Mouse (Mus musculus) kidney, embryonic 16.5 days (tissue): Measurements from ENCODE around the gene Bcl2l1. TPM values are rescaled to one million over a fixed set of nuclear protein-coding genes. Genes with fewer than 3 reads are reported as not detected.
A peak's percentile ranks its signal among the peaks of the same experiment; 100 is the strongest.

Experiments
- ATAC-seq: fragments of 200-750 bp; cut with Nextera tagmentation; 2 replicates; pipeline ENCODE4 v1.8.0; 2017; ENCODE audit warnings: moderate TSS enrichment; ENCODE audit not compliant: low FRiP score, low TSS enrichment
- H3K27ac ChIP-seq: fragments of 300-500 bp; sonication (generic); 2 replicates; pipeline ENCODE4 v1.5.1; 2014; ENCODE audit warnings: low read length
- H3K27me3 ChIP-seq: fragments of 300-500 bp; sonication (generic); 2 replicates; pipeline ENCODE4 v1.6.1; 2014; ENCODE audit warnings: low read length, control low read depth, mixed read lengths; ENCODE audit not compliant: insufficient read depth
- H3K36me3 ChIP-seq: fragments of 300-500 bp; sonication (generic); 2 replicates; pipeline ENCODE4 v1.6.1; 2014; ENCODE audit warnings: low read length, control low read depth, mixed read lengths; ENCODE audit not compliant: insufficient read depth
- H3K4me1 ChIP-seq: fragments of 300-500 bp; sonication (generic); 2 replicates; pipeline ENCODE4 v1.6.1; 2014; ENCODE audit warnings: low read length, control low read depth, mixed read lengths; ENCODE audit not compliant: insufficient read depth
- H3K4me2 ChIP-seq: fragments of 300-500 bp; sonication (generic); replicated peaks from 2 replicates; pipeline ENCODE4 v1.6.1; 2014; ENCODE audit warnings: low read depth, low read length
- H3K4me3 ChIP-seq: fragments of 300-500 bp; sonication (generic); 2 replicates; pipeline ENCODE4 v1.5.1; 2014; ENCODE audit warnings: mild to moderate bottlenecking, low read length
- H3K9ac ChIP-seq: fragments of 300-500 bp; sonication (generic); replicated peaks from 2 replicates; pipeline ENCODE4 v1.6.1; 2014; ENCODE audit warnings: low read length
- H3K9me3 ChIP-seq: fragments of 300-500 bp; sonication (generic); 2 replicates; pipeline ENCODE4 v1.6.1; 2016; ENCODE audit warnings: low read length, control low read depth
- WGBS: fragments of 180-500 bp; shearing (Covaris S2); extraction: QIAGEN DNeasy Blood & Tissue Kit; methylation state at CpG from one replicate; pipeline ENCODE4 v1.1.7; 2014; 5-methylcytosine and 5-hydroxymethylcytosine counted together
- microRNA-seq: library from miRNA; unstranded; fragments of <30 nt; microRNA quantifications from one replicate; pipeline ENCODE4, GENCODE M21; 2016
- polyA plus RNA-seq: library from polyadenylated mRNA; unstranded; fragments of >200 nt; fragmentation: Nextera tagmentation; extraction: Ambion mirVana; gene quantifications from 2 replicates; pipeline ENCODE4 v1.2.1, GENCODE M21; 2015

The Bcl2l1 gene
- polyA plus RNA-seq, 1 experiment from 2014 or later, result 113 TPM

GRCm38 (mm10) chr2:152734984-152735383 is 96.5 kb downstream of the Bcl2l1 start:
- H3K4me3 ChIP-seq, result peak overlapping the region; percentile 84
- no peaks in the 10 kb centered on the region for H3K36me3 ChIP-seq
- under 1% methylated on average over 28 of the region's 28 CpGs for WGBS
- peak overlapping the region; percentile 62 for H3K4me2 ChIP-seq
- no peaks in the 10 kb centered on the region for H3K9me3 ChIP-seq
- ATAC-seq, result peak; percentile 84
- H3K27ac ChIP-seq, result peak overlapping the region; percentile 99
- H3K9ac ChIP-seq, result peak overlapping the region; percentile 70
- peaks cover 50% of the 10 kb centered on the region for H3K4me1 ChIP-seq
- H3K27me3 ChIP-seq, result no peaks in the 10 kb centered on the region

- H3K9me3 ChIP-seq, result no peaks in the 10 kb centered on the region
- ATAC-seq, result no peak
- H3K4me1 ChIP-seq, result peaks cover 50% of the 10 kb centered on the region
- H3K36me3 ChIP-seq, result no peaks in the 10 kb centered on the region
- peak overlapping the region; percentile 64 for H3K9ac ChIP-seq
- H3K27ac ChIP-seq, result peak overlapping the region; percentile 99
- peak overlapping the region; percentile 62 for H3K4me2 ChIP-seq
- peak overlapping the region; percentile 84 for H3K4me3 ChIP-seq
- 9% methylated on average over 10 of the region's 10 CpGs for WGBS
- H3K27me3 ChIP-seq, result no peaks in the 10 kb centered on the region
These were observed 97.0 kb downstream of the Bcl2l1 start for GRCm38 (mm10) chr2:152734501-152734900.

DNA sequence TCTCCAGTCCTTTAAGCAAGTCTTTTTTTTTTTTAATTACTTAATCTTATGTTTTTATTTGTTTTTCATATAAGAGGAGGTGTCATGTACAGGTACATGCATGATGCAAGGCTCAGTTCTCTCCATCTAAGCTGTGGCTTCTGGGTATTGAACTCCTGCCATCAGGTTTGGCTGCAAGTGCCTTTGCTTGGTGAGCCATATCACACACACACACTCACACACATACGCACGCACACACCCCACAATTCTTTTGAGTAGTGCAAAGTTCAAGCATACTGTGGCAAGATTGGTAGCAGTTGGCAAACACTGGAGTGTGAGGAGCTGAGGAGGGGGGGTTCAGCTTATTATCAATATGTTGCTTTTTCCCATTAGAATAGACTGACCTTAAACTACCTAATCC is 98.3 kb downstream of the Bcl2l1 start:
- Histone ChIP-seq H3K4me2 (no peak overlapping the region), H3K9ac (no peak overlapping the region), H3K27me3 (no peaks in the 10 kb centered on the region), H3K4me1 (peaks cover 56% of the 10 kb centered on the region), H3K4me3 (no peak overlapping the region), H3K27ac (0 out of 2 replicates have a peak overlapping the region, but pooled peaks have one; percentile 24), H3K9me3 (no peaks in the 10 kb centered on the region), H3K36me3 (no peaks in the 10 kb centered on the region)
- no peak for ATAC-seq
- WGBS, result 89% methylated on average over 2 of the region's 2 CpGs

Small RNA genes within 50 kb of the gene (microRNA-seq; reads per million reads assigned to microRNA genes)
- gene Gm23802 (not detected), gene Mir5622 (0.63 reads per million)

Other genes with a start within 250 kb of the Bcl2l1 start
- not detected in 2 replicates for gene Defb45, start 232.3 kb downstream of the Bcl2l1 start, polyA plus RNA-seq
- 0.51 and 0.86 TPM in 2 replicates for gene Defb36, start 227.4 kb downstream of the Bcl2l1 start, polyA plus RNA-seq
- gene Defb25, start 208.7 kb downstream of the Bcl2l1 start, polyA plus RNA-seq, result 24.4 and 31.8 TPM in 2 replicates
- gene Rem1, start 204.8 kb downstream of the Bcl2l1 start, polyA plus RNA-seq, result 59.1 and 62.6 TPM in 2 replicates
- 158 and 159 TPM in 2 replicates for gene H13, start 162.3 kb downstream of the Bcl2l1 start, polyA plus RNA-seq
- 27.6 and 28.0 TPM in 2 replicates for gene Mcts2, start 144.7 kb downstream of the Bcl2l1 start, polyA plus RNA-seq
- 139 and 151 TPM in 2 replicates for gene Id1, start 95.5 kb downstream of the Bcl2l1 start, polyA plus RNA-seq
- 19.6 and 22.1 TPM in 2 replicates for gene Cox4i2, start 77.6 kb downstream of the Bcl2l1 start, polyA plus RNA-seq
- 83.9 and 97.6 TPM in 2 replicates for gene Tpx2, start 16.2 kb upstream of the Bcl2l1 start, polyA plus RNA-seq
- gene Mylk2, start 79.6 kb upstream of the Bcl2l1 start, polyA plus RNA-seq, result 0.32 and 0.42 TPM in 2 replicates
- gene Foxs1, start 101.5 kb upstream of the Bcl2l1 start, polyA plus RNA-seq, result 7.5 and 8.3 TPM in 2 replicates
- gene Dusp15, start 120.0 kb upstream of the Bcl2l1 start, polyA plus RNA-seq, result 3.1 TPM in 2 replicates
- gene Ttll9, start 130.8 kb upstream of the Bcl2l1 start, polyA plus RNA-seq, result 1.2 and 1.3 TPM in 2 replicates
- gene Pdrg1, start 183.7 kb upstream of the Bcl2l1 start, polyA plus RNA-seq, result 115 and 130 TPM in 2 replicates
- not detected in 2 replicates for gene Xkr7, start 200.1 kb upstream of the Bcl2l1 start, polyA plus RNA-seq
- 1.8 and 2.4 TPM in 2 replicates for gene Ccm2l, start 234.2 kb upstream of the Bcl2l1 start, polyA plus RNA-seq